Mouse (Mus musculus) neural tube, embryonic 14.5 days (tissue): Measurements from ENCODE around the gene Mboat2. TPM values are rescaled to one million over a fixed set of nuclear protein-coding genes. Genes with fewer than 3 reads are reported as not detected.

Experiments used
- ATAC-seq: fragments of 200-750 bp; cut with Nextera tagmentation; 2 replicates; pipeline ENCODE4 v1.8.0; 2017; ENCODE audit warnings: low read depth, mild to moderate bottlenecking, moderate TSS enrichment, moderate library complexity
- H3K27ac ChIP-seq: fragments of 300-500 bp; sonication (generic); 2 replicates; pipeline ENCODE4 v1.5.1; 2014; ENCODE audit warnings: low read depth, mild to moderate bottlenecking, control low read depth, low read length, moderate library complexity, mixed read lengths
- H3K27me3 ChIP-seq: fragments of 300-500 bp; sonication (generic); 2 replicates; pipeline ENCODE4 v1.6.1; 2014; ENCODE audit warnings: low read length; ENCODE audit not compliant: control insufficient read depth, insufficient read depth
- H3K36me3 ChIP-seq: fragments of 300-500 bp; sonication (generic); 2 replicates; pipeline ENCODE4 v1.6.1; 2014; ENCODE audit warnings: low read length, mixed read lengths; ENCODE audit not compliant: control insufficient read depth, insufficient read depth
- H3K4me1 ChIP-seq: fragments of 300-500 bp; sonication (generic); 2 replicates; pipeline ENCODE4 v1.6.1; 2014; ENCODE audit warnings: low read length; ENCODE audit not compliant: control insufficient read depth, insufficient read depth
- H3K4me2 ChIP-seq: fragments of 300-500 bp; sonication (generic); 2 replicates; pipeline ENCODE4 v1.6.1; 2014; ENCODE audit warnings: mild to moderate bottlenecking, low read depth, low read length, control low read depth
- H3K4me3 ChIP-seq: fragments of 300-500 bp; sonication (generic); 2 replicates; pipeline ENCODE4 v1.5.1; 2014; ENCODE audit warnings: low read depth, low read length, control low read depth, mixed read lengths
- H3K9ac ChIP-seq: fragments of 300-500 bp; sonication (generic); replicated peaks from 2 replicates; pipeline ENCODE4 v1.6.1; 2014; ENCODE audit warnings: low read depth, mild to moderate bottlenecking, control low read depth, low read length, mixed read lengths
- H3K9me3 ChIP-seq: fragments of 300-500 bp; sonication (generic); 2 replicates; pipeline ENCODE4 v1.6.1; 2016; ENCODE audit warnings: low read length; ENCODE audit not compliant: control insufficient read depth
- WGBS: fragments of 180-500 bp; shearing (Covaris S2); extraction: QIAGEN DNeasy Blood & Tissue Kit; methylation state at CpG from one replicate; pipeline ENCODE4 v1.1.7; 2014; 5-methylcytosine and 5-hydroxymethylcytosine counted together
- polyA plus RNA-seq: library from polyadenylated mRNA; unstranded; fragments of >200 nt; fragmentation: Nextera tagmentation; extraction: Ambion mirVana; gene quantifications from 2 replicates; pipeline ENCODE4 v1.2.1, GENCODE M21; 2014

The Mboat2 gene
- polyA plus RNA-seq: 80.5 and 93.8 TPM in 2 replicates

- Histone ChIP-seq H3K36me3 (no peaks in the 10 kb centered on the region), H3K27me3 (no peaks in the 10 kb centered on the region), H3K27ac (peak within 1 kb of the TSS; percentile 99), H3K4me2 (peak within 1 kb of the TSS; percentile 77), H3K4me3 (peak within 1 kb of the TSS; percentile 84), H3K9ac (peak within 1 kb of the TSS; percentile 97), H3K4me1 (peaks cover 23% of the 10 kb centered on the region), H3K9me3 (no peaks in the 10 kb centered on the region)
- WGBS: under 1% methylated on average over 24 of the region's 24 CpGs
- ATAC-seq: peak; percentile 36
These were observed at the start of gene Mboat2 for GRCm38 (mm10) chr12:24830766-24831152. Gene Mboat2, plus strand, starts transcription at chr12:24830879.

- Histone ChIP-seq H3K4me3 (no peak overlapping the region), H3K9ac (no peak overlapping the region), H3K27me3 (no peaks in the 10 kb centered on the region), H3K27ac (no peak overlapping the region), H3K36me3 (no peaks in the 10 kb centered on the region), H3K4me2 (no peak overlapping the region), H3K4me1 (no peaks in the 10 kb centered on the region), H3K9me3 (no peaks in the 10 kb centered on the region)
- WGBS: 77% methylated on average over 4 of the region's 4 CpGs
- ATAC-seq: no peak
These were observed 46.9 kb upstream of the Mboat2 start for GRCm38 (mm10) chr12:24783735-24784134.

GRCm38 (mm10) chr12:24785882-24786281 is 44.8 kb upstream of the Mboat2 start:
- 49% methylated on average over 5 of the region's 5 CpGs for WGBS
- Histone ChIP-seq H3K36me3 (no peaks in the 10 kb centered on the region), H3K4me1 (no peaks in the 10 kb centered on the region), H3K9ac (no peak overlapping the region), H3K9me3 (no peaks in the 10 kb centered on the region), H3K4me3 (no peak overlapping the region), H3K4me2 (no peak overlapping the region), H3K27me3 (no peaks in the 10 kb centered on the region), H3K27ac (no peak overlapping the region)
- ATAC-seq: no peak

- no peaks in the 10 kb centered on the region for H3K27me3 ChIP-seq
- no peaks in the 10 kb centered on the region for H3K9me3 ChIP-seq
- no peak for ATAC-seq
- H3K27ac ChIP-seq: no peak overlapping the region
- H3K9ac ChIP-seq: no peak overlapping the region
- H3K4me1 ChIP-seq: no peaks in the 10 kb centered on the region
- H3K4me3 ChIP-seq: no peak overlapping the region
- no peaks in the 10 kb centered on the region for H3K36me3 ChIP-seq
- WGBS: 11% methylated on average over 4 of the region's 4 CpGs
- H3K4me2 ChIP-seq: no peak overlapping the region
These were observed 44.4 kb upstream of the Mboat2 start for GRCm38 (mm10) chr12:24786316-24786715.

GRCm38 (mm10) chr12:24789659-24790058 is 41.0 kb upstream of the Mboat2 start:
- Histone ChIP-seq H3K27ac (no peak overlapping the region), H3K9me3 (no peaks in the 10 kb centered on the region), H3K4me1 (no peaks in the 10 kb centered on the region), H3K4me3 (no peak overlapping the region), H3K9ac (no peak overlapping the region), H3K36me3 (no peaks in the 10 kb centered on the region), H3K4me2 (no peak overlapping the region), H3K27me3 (no peaks in the 10 kb centered on the region)
- ATAC-seq: no peak
- 84% methylated on average over 1 of the region's 1 CpGs for WGBS

- WGBS: 24% methylated on average over 1 of the region's 1 CpGs
- H3K4me1 ChIP-seq: no peaks in the 10 kb centered on the region
- H3K9me3 ChIP-seq: no peaks in the 10 kb centered on the region
- no peak for ATAC-seq
- no peak overlapping the region for H3K27ac ChIP-seq
- no peaks in the 10 kb centered on the region for H3K27me3 ChIP-seq
- H3K4me2 ChIP-seq: no peak overlapping the region
- no peaks in the 10 kb centered on the region for H3K36me3 ChIP-seq
- H3K9ac ChIP-seq: no peak overlapping the region
- H3K4me3 ChIP-seq: no peak overlapping the region
These were observed 19.4 kb upstream of the Mboat2 start for GRCm38 (mm10) chr12:24811230-24811629.

GRCm38 (mm10) chr12:24811906-24812305 is 18.8 kb upstream of the Mboat2 start:
- Histone ChIP-seq H3K4me3 (no peak overlapping the region), H3K27me3 (no peaks in the 10 kb centered on the region), H3K9ac (no peak overlapping the region), H3K27ac (no peak overlapping the region), H3K9me3 (no peaks in the 10 kb centered on the region), H3K36me3 (no peaks in the 10 kb centered on the region), H3K4me1 (no peaks in the 10 kb centered on the region), H3K4me2 (no peak overlapping the region)
- no peak for ATAC-seq
- 72% methylated on average over 4 of the region's 4 CpGs for WGBS

GRCm38 (mm10) chr12:24822831-24823230 is 7.8 kb upstream of the Mboat2 start:
- Histone ChIP-seq H3K4me3 (no peak overlapping the region), H3K36me3 (no peaks in the 10 kb centered on the region), H3K9me3 (no peaks in the 10 kb centered on the region), H3K4me1 (0 out of 2 replicates have a peak, but pooled peaks cover 6% of the 10 kb centered on the region), H3K4me2 (no peak overlapping the region), H3K27ac (no peak overlapping the region), H3K9ac (no peak overlapping the region), H3K27me3 (no peaks in the 10 kb centered on the region)
- no peak for ATAC-seq
- WGBS: 88% methylated on average over 2 of the region's 2 CpGs

- Histone ChIP-seq H3K4me2 (no peak overlapping the region), H3K9me3 (no peaks in the 10 kb centered on the region), H3K9ac (no peak overlapping the region), H3K4me3 (no peak overlapping the region), H3K27me3 (no peaks in the 10 kb centered on the region), H3K27ac (no peak overlapping the region), H3K4me1 (0 out of 2 replicates have a peak, but pooled peaks cover 8% of the 10 kb centered on the region), H3K36me3 (no peaks in the 10 kb centered on the region)
- WGBS: 81% methylated on average over 3 of the region's 3 CpGs
- ATAC-seq: no peak
These were observed 6.9 kb upstream of the Mboat2 start for GRCm38 (mm10) chr12:24823636-24824354.
